Mouse (Mus musculus): ENCODE measurements at regions not wholly inside any gene's neighbourhood (a gene's known extent, or its start where the extent isn't known, plus 50 kb on each side); places are given as distances from the start of the nearest gene placed in this dataset.
"Not testable (repeated sequence)": the region's sequence is repeated elsewhere in the genome, so short reads cannot be mapped to it uniquely, and the experiment has no call there.

DNA sequence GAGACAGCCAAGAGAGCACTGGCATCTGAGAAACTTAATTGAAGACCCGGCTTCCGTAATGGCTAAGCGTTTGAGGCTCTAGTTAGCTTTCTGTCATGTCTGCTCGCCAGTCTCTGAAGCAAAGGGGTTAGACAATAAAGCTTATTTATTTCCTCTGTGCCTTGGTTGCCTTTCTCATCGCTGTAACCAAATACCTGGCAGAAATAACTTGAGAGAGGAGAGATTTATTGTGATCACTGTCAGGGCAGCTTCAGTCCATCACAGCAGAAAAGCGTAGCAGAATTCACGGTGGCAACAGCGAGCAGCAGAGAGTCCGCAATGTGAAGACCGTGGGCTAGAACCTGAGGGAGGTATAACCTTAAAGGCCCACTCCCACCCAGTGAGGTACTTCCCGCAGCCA is 174.2 kb upstream of the Cdkn3 start:
- no peak for DNase-seq

- DNase-seq, result peak; percentile 61
Measured at GRCm38 (mm10) chr14:46578051-46579000, 182.0 kb upstream of the Cdkn3 start.

DNA sequence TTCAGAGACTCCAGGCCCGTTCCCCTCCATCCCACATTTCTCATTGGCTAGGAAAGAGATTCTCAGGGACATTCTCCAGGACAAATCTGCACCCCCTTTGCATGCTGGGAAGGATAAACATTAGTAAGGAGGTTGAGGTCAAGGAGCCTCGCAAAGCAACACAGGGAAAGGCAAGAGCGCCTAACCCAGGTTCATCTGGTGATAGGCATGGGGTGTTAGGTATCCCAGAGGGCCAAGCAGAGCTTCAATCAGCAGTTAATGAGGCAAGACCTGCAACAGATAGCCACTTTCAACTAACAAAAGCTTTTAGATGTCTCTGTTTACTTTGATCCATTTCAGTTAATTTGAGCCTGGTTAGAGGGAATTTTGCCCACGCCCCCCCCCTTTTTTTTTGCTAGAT is 184.5 kb upstream of the Cdkn3 start:
- DNase-seq, result no peak

GRCm38 (mm10) chr14:46575414-46575813 is 184.9 kb upstream of the Cdkn3 start:
- no peak for DNase-seq

DNA sequence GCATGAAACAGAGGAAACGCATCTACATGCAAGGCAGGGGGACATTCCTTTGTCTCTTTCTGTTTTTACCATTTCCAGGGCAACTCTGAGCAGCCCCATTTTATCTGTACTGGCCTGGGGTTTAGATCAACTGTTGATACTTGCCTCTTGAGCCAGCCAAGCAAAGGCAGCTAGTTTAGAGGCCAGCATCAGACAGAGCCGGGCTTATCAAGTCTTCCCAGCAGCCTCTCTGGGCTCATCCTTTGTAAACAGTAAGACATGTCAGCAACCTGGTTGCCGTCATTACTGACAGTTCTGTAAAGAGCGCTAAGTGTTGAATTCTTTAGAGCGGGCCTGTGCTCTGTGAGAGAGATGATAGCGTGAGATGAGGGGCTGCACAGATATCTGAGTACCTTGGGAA is 182.9 kb upstream of the Bmp4 start:
- peak; percentile 79 for DNase-seq

GRCm38 (mm10) chr14:46572972-46573371 is 182.5 kb upstream of the Bmp4 start:
- DNase-seq, result not testable (repeated sequence)

DNA sequence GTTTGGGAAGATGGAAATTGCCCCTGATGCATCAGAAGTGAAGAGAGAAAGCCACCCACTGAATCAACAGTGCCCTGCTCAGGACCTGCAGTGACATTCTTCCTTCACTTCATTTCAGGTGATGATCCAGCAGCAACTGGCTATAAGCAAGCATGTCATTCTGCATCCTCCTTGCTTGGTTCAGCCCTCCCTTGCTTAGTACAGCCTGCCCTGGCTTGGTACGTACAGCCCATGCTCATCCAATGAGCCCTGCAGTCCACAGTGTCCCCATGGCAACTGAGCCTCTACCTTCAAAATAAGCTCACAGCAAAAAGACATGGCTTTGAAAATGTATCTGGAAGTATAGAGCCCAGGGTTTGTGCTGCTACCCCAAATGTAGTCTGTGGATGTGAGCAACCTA is 181.4 kb upstream of the Bmp4 start:
- no peak for DNase-seq

DNA sequence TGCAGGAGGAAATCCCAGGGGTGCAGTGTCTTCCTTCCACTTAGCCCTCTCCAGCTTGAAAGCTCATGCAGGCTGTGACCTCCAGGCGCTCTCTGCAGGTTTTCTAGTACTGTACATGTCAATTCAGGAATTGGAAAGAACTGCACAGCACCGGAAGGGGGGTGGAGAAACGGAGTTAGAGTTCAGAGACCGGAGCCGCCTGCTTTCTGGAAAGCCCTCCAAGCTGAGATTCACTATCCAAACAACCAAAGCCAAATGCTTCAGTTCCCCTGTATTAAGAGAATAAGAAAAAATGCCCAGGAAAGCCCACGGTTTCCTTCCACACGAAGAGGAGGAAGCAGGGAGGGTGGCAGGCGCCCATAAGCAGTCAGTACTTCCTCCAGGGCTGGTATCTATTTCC is 178.8 kb upstream of the Bmp4 start:
- no peak for DNase-seq

- DNase-seq, result no peak
Measured at GRCm38 (mm10) chr14:46567411-46567780, 176.9 kb upstream of the Bmp4 start.

DNA sequence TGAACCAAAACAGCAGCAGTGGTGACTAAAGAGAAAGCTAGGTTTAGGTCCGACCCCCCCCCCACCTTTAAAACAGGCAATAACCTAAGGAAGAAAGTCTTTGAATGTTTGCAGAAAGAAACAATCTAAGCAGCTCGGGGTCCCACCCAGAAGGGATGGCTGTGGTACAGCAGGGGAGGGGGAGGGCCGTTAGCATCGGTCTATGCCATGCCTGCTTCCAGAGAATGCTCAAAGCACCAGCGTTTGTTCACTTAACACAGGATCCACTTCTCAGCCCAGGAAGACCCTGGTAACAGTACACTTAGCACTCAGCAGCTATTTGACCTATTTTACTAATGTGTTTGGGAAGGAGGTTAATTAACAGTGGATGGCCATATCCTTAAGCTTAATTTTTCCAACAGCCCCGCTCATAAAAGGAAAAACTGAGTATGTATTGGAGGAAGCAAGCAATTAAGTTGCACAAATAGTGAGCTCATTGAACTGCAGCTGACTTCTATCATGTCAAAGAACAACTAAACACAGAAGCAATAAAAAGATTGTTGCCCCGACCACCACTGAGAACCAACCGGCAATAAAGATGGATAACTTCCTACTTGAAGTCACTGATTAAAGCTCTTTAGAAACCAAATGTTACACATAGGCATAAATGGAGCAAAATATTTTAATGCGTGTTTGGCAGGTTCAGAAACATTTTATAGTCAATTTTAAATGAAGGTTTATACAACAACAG is 176.4 kb upstream of the Bmp4 start:
- DNase-seq, result no peak

DNA sequence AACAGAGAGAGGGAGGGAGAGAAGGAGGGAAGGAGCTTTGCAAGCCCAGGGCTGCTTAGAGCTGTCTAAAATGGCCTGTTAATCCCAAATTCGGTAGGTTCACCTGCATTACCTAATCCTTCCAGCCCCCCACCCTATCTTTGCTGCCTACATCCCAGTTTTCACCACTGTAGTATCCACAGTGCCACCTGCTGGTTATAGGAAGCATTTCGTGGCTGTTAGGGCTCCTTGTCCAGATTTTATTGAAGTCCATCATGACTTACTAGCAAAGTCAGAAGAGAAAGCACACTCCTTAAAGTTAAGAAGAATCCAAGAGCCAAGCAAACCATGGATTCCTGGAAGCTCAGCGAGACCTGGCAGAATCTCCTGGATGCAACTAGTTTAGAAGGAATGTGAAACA is 174.5 kb upstream of the Bmp4 start:
- DNase-seq, result peak; percentile 62

GRCm38 (mm10) chr14:46562016-46562415 is 171.5 kb upstream of the Bmp4 start:
- no peak for DNase-seq

GRCm38 (mm10) chr14:46553239-46553638 is 162.8 kb upstream of the Bmp4 start:
- DNase-seq, result no peak

GRCm38 (mm10) chr14:46546146-46546545 is 155.7 kb upstream of the Bmp4 start:
- DNase-seq, result no peak

- peak; percentile 89 for DNase-seq
Measured at GRCm38 (mm10) chr14:46539466-46540187, 149.2 kb upstream of the Bmp4 start.

GRCm38 (mm10) chr14:46536002-46536762 is 145.7 kb upstream of the Bmp4 start:
- DNase-seq, result peak; percentile 63

GRCm38 (mm10) chr14:46532697-46533096 is 142.2 kb upstream of the Bmp4 start:
- DNase-seq, result peak; percentile 54

- peak; percentile 67 for DNase-seq
Measured at GRCm38 (mm10) chr14:46530452-46530851, 140.0 kb upstream of the Bmp4 start.

- DNase-seq, result no peak
Measured at GRCm38 (mm10) chr14:46529086-46529715, 138.7 kb upstream of the Bmp4 start.

GRCm38 (mm10) chr14:46517258-46517657 is 126.8 kb upstream of the Bmp4 start:
- DNase-seq, result no peak

GRCm38 (mm10) chr14:46516285-46516684 is 125.8 kb upstream of the Bmp4 start:
- DNase-seq, result no peak
